Mouse (Mus musculus) myocyte (in vitro differentiated cells): Measurements from ENCODE around the gene Lamtor2. TPM values are rescaled to one million over a fixed set of nuclear protein-coding genes. Genes with fewer than 3 reads are reported as not detected.
"Not testable (repeated sequence)": the region's sequence is repeated elsewhere in the genome, so short reads cannot be mapped to it uniquely, and the experiment has no call there.

ENCODE experiments used
- H3K27me3 ChIP-seq: one replicate; pipeline ENCODE4 v1.6.1; 2011; ENCODE audit not compliant: control insufficient read depth, insufficient read depth, insufficient read length
- H3K36me3 ChIP-seq: one replicate; pipeline ENCODE4 v1.6.1; 2011; ENCODE audit not compliant: control insufficient read depth, insufficient read depth
- H3K4me2 ChIP-seq: one replicate; pipeline ENCODE4 v1.6.1; 2011; ENCODE audit warnings: low read depth, control low read depth
- H3K4me3 ChIP-seq: one replicate; pipeline ENCODE4 v1.5.1; 2011; ENCODE audit warnings: mild to moderate bottlenecking, control low read depth, moderate library complexity
- H3K79me2 ChIP-seq: one replicate; pipeline ENCODE4 v1.6.1; 2011; ENCODE audit not compliant: control insufficient read depth, insufficient read depth
- H3ac ChIP-seq: one replicate; pipeline ENCODE4 v1.6.1; 2011; ENCODE audit not compliant: control insufficient read depth, insufficient read length
- CEBPB ChIP-seq: IDR thresholded peaks from 2 replicates; pipeline ENCODE4 v1.6.1; 2011; ENCODE audit warnings: mild to moderate bottlenecking, moderate library complexity; ENCODE audit not compliant: poor library complexity, insufficient read depth, severe bottlenecking
- E2F4 ChIP-seq: IDR thresholded peaks from one replicate; pipeline ENCODE4 v1.6.1; 2011; ENCODE audit warnings: mild to moderate bottlenecking, control low read depth, moderate library complexity; ENCODE audit not compliant: insufficient read depth
- MAX ChIP-seq: IDR thresholded peaks from one replicate; pipeline ENCODE4 v1.6.1; 2011; ENCODE audit warnings: low read depth, mild to moderate bottlenecking, control low read depth
- MYOD1 ChIP-seq, 3 experiments: IDR thresholded peaks; one replicate each; pipeline ENCODE4 v1.6.1; 2011; ENCODE audit warnings: control low read depth in 2 of 3, low read depth in 2 of 3, mild to moderate bottlenecking in 2 of 3, moderate library complexity in 1 of 3; ENCODE audit not compliant: insufficient read length in 2 of 3, control insufficient read depth in 1 of 3
- MYOG ChIP-seq, 3 experiments: IDR thresholded peaks; one replicate each; pipeline ENCODE4 v1.6.1; 2011; ENCODE audit warnings: control low read depth in 2 of 3, low read depth in 2 of 3, mild to moderate bottlenecking in 2 of 3; ENCODE audit not compliant: insufficient read length in 2 of 3, control insufficient read depth in 1 of 3, insufficient read depth in 1 of 3
- POLR2A ChIP-seq: IDR thresholded peaks from one replicate; pipeline ENCODE4 v1.6.1; 2011; ENCODE audit warnings: low read depth, mild to moderate bottlenecking, control low read depth, moderate library complexity; ENCODE audit not compliant: insufficient read length
- POLR2AphosphoS2 ChIP-seq: IDR thresholded peaks from one replicate; pipeline ENCODE4 v1.6.1; 2011; ENCODE audit warnings: low read depth, control low read depth; ENCODE audit not compliant: insufficient read length
- REST ChIP-seq: IDR thresholded peaks from one replicate; pipeline ENCODE4 v1.6.1; 2011; ENCODE audit warnings: mild to moderate bottlenecking, control low read depth, moderate library complexity; ENCODE audit not compliant: insufficient read depth, insufficient read length
- SRF ChIP-seq: IDR thresholded peaks from one replicate; pipeline ENCODE4 v1.6.1; 2011; ENCODE audit warnings: low read depth; ENCODE audit not compliant: control insufficient read depth, insufficient read length
- TCF12 ChIP-seq: IDR thresholded peaks from one replicate; pipeline ENCODE4 v1.6.1; 2011; ENCODE audit warnings: mild to moderate bottlenecking, control low read depth; ENCODE audit not compliant: poor library complexity, insufficient read depth, severe bottlenecking
- TCF3 ChIP-seq: IDR thresholded peaks from one replicate; pipeline ENCODE4 v1.6.1; 2011; ENCODE audit warnings: low read depth, control low read depth; ENCODE audit not compliant: insufficient read length
- USF1 ChIP-seq: IDR thresholded peaks from one replicate; pipeline ENCODE4 v1.6.1; 2011; ENCODE audit warnings: low read depth, mild to moderate bottlenecking, control low read depth, moderate library complexity
- polyA plus RNA-seq: library from polyadenylated mRNA; unstranded; fragments of >200 nt; fragmentation: generic; extraction: Trizol; gene quantifications from one replicate; pipeline ENCODE4 v1.2.1, GENCODE M21; 2012; ENCODE audit warnings: missing spikeins

The Lamtor2 gene
- polyA plus RNA-seq = 165 TPM

DNA sequence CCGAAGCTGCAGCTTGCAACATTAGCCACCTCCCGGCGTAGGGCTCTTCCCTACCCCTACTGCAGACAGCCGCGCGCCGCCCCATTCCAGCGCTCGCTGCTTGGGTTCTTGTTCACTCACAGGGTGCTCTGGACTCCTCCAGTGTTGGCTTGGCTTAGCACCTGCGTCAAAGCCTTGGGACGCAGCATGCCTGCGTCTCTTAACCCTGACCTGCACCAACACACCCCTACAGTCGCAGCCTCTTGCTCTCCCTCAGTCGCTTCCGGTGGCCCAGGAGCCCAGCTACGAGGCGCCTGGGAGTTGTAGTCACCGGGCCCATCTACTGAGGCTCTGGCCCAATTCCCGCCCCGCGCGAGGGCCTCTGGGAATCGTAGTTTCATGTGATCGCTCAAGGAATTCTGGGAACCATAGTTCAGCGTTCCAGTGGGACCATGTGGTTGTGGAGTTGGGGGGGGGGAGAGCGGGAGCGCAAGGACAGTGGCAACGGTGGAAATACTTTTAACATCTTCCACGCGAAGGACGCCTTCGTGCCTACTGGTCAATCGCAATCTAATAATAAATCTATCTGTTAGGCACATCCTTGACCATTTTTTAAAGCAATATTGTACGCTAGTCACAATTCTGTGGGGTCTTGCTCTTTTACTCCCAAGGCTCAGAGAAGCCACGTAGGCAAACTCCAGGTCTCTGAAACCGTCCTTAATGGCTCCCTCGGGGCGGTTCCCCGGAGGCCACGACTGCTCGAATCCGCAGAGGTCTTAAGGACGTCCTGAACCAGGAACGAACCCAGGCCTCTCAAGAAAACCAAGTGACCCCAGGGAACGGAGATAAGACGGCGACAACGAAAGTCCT, at the start of gene Lamtor2:
Gene Lamtor2 (minus strand): TSS at position 399 of the 849 bp plus-strand sequence.
- peak within 1 kb of the TSS; percentile 99 for H3K4me2 ChIP-seq

DNA sequence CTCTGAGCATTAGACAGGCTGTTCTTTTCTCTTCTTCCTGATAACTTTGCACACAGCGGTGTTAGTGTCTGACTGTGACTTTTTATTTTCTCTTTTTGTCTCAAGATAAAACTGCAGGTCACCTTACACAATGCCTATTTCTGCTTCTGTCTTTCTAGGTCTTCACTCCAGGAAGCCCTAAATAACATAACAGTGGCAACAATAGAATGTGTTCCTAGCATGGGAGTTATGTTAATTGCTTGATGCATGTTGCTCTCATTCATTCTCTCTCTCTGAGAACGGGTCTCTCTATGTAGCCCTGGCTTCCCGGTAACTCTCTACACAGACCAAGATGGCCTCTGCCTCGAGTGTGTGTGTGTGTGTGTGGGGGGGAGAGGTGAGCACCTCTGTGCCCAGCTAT, 49.6 kb upstream of the Lamtor2 start:
- Histone ChIP-seq H3K36me3 (no peaks in the 10 kb centered on the region), H3K4me3 (no peak overlapping the region), H3ac (no peak overlapping the region), H3K27me3 (no peaks in the 10 kb centered on the region), H3K79me2 (no peaks in the 10 kb centered on the region), H3K4me2 (no peak overlapping the region)
- no peak for TF ChIP-seq CEBPB

More for the DNA sequence above, at the start of gene Lamtor2:
- peaks cover 7% of the 10 kb centered on the region for H3K36me3 ChIP-seq
- TF ChIP-seq POLR2AphosphoS2 (peak; percentile 84), SRF (no peak), E2F4 (no peak), USF1 (peak; percentile 69), REST (no peak), MYOD1 (IDR thresholded peaks at IDR 0.05; ENCODE audit: control insufficient read depth in 1 of 3, insufficient read length in 2 of 3, low read depth in 2 of 3) (no peak), MYOG (IDR thresholded peaks at IDR 0.05; ENCODE audit: control insufficient read depth in 1 of 3, insufficient read depth in 1 of 3, insufficient read length in 2 of 3, low read depth in 2 of 3) (peak in 1 of 3 experiments; percentile 10), POLR2A (peak; percentile 83), MAX (peak; percentile 85)
- no peaks in the 10 kb centered on the region for H3K27me3 ChIP-seq
- peak within 1 kb of the TSS; percentile 85 for H3K4me3 ChIP-seq
- H3K79me2 ChIP-seq = peaks cover 39% of the 10 kb centered on the region
- peak within 1 kb of the TSS; percentile 67 for H3ac ChIP-seq

DNA sequence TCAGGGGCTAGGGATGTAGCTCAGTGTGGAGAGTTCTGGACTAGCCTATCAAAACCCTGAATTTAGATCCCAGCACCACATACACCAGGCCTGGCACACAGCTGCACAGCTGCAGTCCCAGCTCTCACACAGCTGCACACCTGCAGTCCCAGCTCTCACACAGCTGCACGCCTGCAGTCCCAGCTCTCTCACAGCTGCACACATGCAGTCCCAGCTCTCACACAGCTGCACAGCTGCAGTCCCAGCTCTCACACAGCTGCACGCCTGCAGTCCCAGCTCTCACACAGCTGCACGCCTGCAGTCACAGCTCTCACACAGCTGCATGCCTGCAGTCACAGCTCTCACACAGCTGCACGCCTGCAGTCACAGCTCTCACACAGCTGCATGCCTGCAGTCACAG, 43.7 kb upstream of the Lamtor2 start:
- H3K4me2 ChIP-seq, H3K79me2 ChIP-seq, H3K4me3 ChIP-seq, H3K36me3 ChIP-seq, H3K27me3 ChIP-seq, H3ac ChIP-seq: not testable (repeated sequence)
- TF ChIP-seq MYOG (IDR thresholded peaks at IDR 0.05; ENCODE audit: control insufficient read depth in 1 of 3, insufficient read depth in 1 of 3, insufficient read length in 2 of 3, low read depth in 2 of 3) = peak in 1 of 3 experiments; percentile 11
- peak in 1 of 3 experiments; percentile 59 for TF ChIP-seq MYOD1 (IDR thresholded peaks at IDR 0.05; ENCODE audit: control insufficient read depth in 1 of 3, insufficient read length in 2 of 3, low read depth in 2 of 3)

DNA sequence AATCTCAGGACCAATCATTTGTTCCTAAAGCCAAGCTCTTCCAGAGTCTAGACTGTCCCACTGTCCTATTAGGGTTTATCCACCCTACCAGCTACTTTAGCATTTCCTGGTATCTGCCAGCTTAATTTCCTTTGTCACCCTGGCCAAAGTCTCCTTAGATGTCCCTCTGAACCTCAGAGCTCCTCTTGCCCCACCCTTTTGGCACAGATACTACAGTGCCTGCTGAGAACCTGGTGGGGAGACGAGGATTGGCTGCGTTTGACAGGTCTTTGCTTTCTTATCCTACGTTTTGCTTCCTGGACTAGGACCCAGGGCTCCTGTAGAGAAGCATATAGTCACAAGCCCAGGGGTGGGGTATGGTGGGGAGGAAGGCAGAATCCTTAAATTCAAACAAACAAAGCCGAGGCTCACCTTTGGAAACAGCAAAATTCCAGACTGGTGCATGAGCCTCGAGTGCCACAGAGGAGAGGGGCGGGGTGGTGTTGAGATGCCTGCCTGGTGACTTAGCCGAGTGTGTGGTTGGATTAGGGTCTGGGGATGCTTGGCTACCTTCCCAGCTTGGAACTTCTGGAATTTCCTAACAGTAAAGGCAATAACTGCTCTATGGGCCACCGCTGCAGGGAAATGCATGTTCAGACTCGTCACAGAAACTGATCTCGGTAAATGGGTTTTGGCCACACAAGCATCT, 41.2 kb upstream of the Lamtor2 start:
- Histone ChIP-seq H3K79me2 (no peaks in the 10 kb centered on the region), H3K4me3 (no peak overlapping the region), H3K36me3 (no peaks in the 10 kb centered on the region), H3K27me3 (no peaks in the 10 kb centered on the region), H3K4me2 (peak overlapping the region; percentile 67), H3ac (no peak overlapping the region)
- TF ChIP-seq SRF (no peak), MAX (no peak), REST (no peak), TCF3 (no peak)

DNA sequence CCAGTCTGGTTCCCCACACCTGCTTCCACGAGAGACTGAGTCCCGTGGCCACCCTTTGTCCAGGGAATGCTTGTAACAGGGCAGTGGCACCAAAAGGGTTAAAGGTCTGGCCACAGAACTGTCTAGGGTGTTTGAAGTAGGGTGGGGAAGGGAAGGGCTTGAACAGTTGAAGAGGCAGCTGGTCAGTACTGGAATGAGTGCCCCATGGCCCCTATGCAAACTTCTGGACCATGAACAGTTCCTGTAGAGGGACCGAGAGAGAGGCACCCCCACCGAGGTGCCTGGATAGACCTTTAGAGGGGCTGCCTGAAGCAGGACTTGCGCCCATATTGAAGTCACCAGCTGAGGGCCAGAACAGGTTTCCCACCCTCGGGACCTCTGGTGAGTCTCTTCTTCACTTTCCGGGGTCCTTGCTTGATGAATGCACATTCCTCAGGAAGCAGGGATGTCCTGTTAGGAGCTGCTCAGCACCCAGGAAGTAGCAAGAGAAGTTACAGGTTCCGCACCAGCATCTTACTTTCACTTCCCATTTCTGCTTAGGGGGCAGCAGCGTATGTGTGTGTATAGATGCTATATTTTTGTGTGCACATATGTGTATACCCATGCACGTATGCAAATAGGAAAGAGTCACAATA, 40.2 kb upstream of the Lamtor2 start:
- Histone ChIP-seq H3K4me2 (peak overlapping the region; percentile 83), H3K36me3 (peaks cover under 1% of the 10 kb centered on the region)
- no peak for TF ChIP-seq TCF12
- no peak for TF ChIP-seq SRF

More for the DNA sequence above, 40.2 kb upstream of the Lamtor2 start:
- H3K27me3 ChIP-seq = no peaks in the 10 kb centered on the region
- H3K79me2 ChIP-seq = no peaks in the 10 kb centered on the region
- no peak overlapping the region for H3K4me3 ChIP-seq
- no peak overlapping the region for H3ac ChIP-seq
